Mouse (Mus musculus): ENCODE data around the gene B430306N03Rik. TPM values are rescaled to one million over a fixed set of nuclear protein-coding genes. Genes with fewer than 3 reads are reported as not detected.
"Not testable (repeated sequence)": the region's sequence is repeated elsewhere in the genome, so short reads cannot be mapped to it uniquely, and the experiment has no call there.

The B430306N03Rik gene
- 1 to 10 TPM in 1 of 2 experiments, under 1 TPM in 1; 0.50 to 1.0 TPM for total RNA-seq (2021)
- long read RNA-seq, experiment 1, partial matches to known transcripts, result 0 of 1 reads
- long read RNA-seq, experiment 1, other reads (novel, unspliced or antisense), result 1 of 1 reads
- long read RNA-seq, experiment 2, partial matches to known transcripts, result 1 of 1 reads
- long read RNA-seq, experiment 2, other reads (novel, unspliced or antisense), result 0 of 1 reads

- not testable (repeated sequence) for DNase-seq (ENCODE audit: low spot score in 2 of 2)
Measured at GRCm38 (mm10) chr17:48315905-48316579, at the start of gene B430306N03Rik. Gene B430306N03Rik, plus strand, starts transcription at chr17:48316141.

DNA sequence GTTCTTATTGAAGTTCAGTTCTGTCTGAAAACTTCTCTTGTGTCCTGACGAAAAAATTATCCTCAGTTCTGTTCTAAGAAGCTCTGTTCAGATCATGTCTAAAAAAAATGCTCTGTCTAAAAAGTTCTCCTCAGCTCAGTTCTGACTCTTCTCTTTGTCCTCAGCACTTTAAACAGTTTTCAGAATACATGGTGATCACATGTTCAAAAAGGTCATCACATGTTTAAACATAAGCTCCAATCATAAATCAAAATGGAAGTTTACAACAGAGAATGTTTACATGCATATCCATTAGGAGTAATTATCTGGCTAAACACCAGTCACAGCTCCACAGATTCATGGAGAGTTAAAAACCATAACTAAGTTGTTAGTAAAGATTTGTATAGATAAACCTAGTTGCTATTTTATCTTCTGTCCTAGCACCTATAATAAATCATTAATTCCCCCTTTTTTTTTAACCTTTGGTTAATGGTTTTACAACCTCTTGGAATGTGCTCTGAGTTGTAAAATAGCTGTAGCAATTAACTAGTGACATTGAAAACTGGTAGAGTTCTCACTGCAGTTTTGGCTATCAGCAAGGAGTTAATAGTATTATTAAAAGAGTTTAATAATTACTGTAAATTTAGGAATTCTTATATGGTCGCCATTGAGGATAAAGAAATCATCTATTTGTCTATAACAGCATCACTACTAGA is 49.2 kb upstream of the B430306N03Rik start:
- no peak for DNase-seq (ENCODE audit: low spot score in 2 of 2)

DNA sequence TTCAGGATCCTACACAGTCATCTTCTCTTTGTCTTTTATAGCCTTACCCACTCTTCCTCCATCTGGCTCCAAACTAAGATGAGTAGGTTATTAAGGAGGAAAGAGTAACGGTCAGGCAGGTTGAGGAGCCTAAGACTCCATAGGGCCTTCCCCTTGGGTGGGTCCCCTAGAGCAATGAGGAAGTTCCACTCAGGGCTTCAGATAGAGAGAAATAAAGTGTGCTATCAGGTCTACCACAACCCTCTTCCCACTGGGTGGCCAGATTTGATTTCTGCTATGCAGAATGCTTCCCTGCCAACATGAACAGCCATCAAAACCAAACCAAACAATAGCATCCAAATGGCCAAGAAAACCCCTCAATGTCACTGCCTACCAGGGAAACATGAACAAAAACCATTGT is 48.4 kb upstream of the B430306N03Rik start:
- DNase-seq (ENCODE audit: low spot score in 2 of 2), result no peak

DNA sequence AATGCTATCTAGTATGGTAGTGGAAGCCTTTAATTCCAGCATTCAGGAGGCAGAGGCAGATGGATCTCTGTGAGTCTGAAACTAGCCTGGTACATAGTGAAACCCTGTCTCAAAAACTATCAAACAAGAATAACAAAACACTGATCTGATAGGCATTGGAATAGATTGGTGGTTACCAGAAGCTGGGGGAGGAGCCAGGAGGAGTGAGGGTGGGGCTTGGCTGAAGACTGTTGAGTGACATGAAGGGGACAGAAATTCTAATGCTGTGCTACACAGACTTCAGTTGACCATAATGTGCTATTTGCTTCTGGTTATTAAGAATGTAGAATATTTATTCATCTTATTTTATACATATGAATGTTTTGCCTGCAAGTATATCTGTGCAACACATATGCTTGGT is 47.7 kb upstream of the B430306N03Rik start:
- DNase-seq (ENCODE audit: low spot score in 2 of 2), result no peak

- no peak for DNase-seq (ENCODE audit: low spot score in 2 of 2)
Measured at GRCm38 (mm10) chr17:48269833-48270232, 46.1 kb upstream of the B430306N03Rik start.

DNA sequence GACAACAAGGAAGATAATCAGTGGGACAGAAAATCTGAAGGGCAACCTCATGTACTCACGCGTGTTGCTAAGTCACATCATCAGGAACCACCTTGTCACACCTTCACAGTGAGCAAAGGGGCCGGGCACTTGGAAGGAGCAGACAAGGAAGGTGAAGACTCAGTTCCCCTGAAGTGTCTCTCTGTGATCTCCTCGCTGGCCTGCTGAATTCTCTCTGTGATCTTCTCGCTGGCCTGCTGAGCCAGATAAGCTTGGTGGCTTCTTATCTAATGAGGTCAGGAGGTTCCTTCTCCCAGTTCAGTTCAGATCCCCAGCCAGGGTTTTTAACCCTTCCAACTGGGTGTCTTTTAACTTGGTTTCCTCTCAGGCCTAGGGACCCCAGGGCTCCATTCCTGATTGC is 43.8 kb upstream of the B430306N03Rik start:
- DNase-seq (ENCODE audit: low spot score in 2 of 2), result no peak

GRCm38 (mm10) chr17:48272598-48272997 is 43.3 kb upstream of the B430306N03Rik start:
- no peak for DNase-seq (ENCODE audit: low spot score in 2 of 2)

DNA sequence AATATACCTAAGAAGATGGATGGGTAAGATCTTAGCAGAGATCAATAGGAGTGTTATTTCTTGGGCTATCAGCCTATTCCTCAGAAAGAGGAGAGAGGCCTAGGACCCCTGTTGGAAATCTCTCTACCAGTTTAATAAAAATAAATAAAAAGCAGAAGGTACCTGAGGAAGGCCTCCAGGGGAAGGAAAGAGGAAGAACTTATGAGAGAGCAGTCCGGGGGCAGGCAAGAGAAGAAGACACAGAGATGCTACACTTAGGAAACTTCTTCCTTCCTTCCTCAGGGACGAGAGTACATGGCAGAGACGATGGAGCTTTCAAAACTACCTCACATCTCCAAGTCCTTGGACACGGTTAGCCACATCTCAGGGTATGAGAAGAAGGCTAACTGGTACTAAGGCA is 41.8 kb upstream of the B430306N03Rik start:
- no peak for DNase-seq (ENCODE audit: low spot score in 2 of 2)

DNA sequence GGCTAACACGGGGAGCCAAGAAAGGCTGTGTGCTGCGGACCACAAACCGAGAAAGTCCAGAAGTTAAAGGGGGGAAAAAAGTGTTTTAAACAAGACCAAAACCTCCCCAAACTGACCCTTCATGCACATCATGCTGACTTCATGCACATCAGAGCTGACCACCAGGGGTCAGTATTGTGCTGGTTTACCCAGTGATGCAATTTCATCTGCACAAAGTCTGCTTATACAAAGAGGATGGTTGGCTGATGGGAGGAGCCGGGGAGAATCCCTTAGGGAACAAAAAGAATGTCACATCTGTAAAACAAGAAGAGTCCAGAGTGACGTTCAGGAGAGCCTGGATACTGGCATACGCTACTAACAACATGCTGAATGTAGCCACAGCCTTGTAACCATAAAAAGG is 41.1 kb upstream of the B430306N03Rik start:
- peak; percentile 15 to 49 for DNase-seq (ENCODE audit: low spot score in 2 of 2)

GRCm38 (mm10) chr17:48275736-48276135 is 40.2 kb upstream of the B430306N03Rik start:
- DNase-seq (ENCODE audit: low spot score in 2 of 2), result no peak

DNA sequence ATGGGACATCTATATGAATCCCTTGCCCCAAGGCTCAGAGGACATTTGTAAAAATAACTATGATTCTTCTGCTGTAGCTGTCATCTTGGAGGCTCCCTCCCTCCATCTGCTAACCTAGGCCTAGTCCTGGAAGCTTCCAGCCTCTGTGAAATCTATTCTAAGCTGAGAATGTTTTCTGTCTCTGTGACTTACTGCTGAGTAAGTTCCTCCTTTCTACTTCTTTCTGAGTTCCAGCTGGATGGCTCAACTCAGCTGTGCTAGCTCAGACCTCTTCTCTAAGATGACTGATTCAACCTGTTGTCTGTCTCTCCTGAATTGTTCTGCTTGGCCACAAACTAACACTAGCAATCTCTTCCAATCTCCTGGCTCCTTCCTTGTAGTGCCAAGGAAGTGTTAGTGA is 37.6 kb upstream of the B430306N03Rik start:
- no peak for DNase-seq (ENCODE audit: low spot score in 2 of 2)

GRCm38 (mm10) chr17:48279002-48279401 is 36.9 kb upstream of the B430306N03Rik start:
- no peak for DNase-seq (ENCODE audit: low spot score in 2 of 2)

GRCm38 (mm10) chr17:48280943-48281738 is 34.8 kb upstream of the B430306N03Rik start:
- no peak for DNase-seq (ENCODE audit: low spot score in 2 of 2)

GRCm38 (mm10) chr17:48281739-48282085 is 34.2 kb upstream of the B430306N03Rik start:
- DNase-seq (ENCODE audit: low spot score in 2 of 2), result no peak

DNA sequence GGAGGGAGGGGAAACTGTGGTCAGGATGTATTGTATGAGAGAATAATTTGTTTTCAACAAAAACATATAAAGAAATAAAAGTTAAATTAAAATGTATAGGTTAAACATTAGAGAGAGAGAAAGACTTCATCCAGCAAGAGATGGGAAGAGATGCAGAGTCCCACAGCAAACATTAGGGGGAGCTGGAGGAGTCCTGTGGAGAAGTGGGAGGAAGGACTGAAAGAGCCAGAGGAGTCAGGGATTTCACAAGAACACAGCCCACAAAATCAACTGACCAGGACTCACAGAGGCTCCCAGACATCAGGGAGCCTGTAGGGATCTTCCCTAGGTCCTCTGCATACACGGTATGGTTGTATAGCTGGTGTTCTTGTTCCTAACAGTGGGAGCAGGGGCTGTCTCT is 29.2 kb upstream of the B430306N03Rik start:
- DNase-seq (ENCODE audit: low spot score in 2 of 2), result no peak

DNA sequence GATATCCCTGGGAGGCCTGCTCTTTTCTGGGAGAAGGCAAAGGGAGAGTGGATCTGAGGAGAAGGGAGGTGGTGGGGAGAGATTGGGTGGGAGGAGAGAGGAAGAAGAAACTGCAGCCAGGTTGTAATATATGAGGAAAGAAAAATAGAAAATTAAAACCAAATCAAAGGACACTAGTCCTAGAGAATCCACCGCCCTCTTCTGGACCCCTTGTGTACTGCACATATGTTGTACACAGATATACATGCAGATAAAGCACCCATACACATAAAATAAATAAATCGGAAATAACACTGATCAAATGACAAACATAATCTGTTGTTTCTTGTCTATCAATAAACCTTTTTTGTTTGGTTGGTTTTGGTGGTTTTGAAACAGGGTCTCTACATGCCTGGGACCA is 28.7 kb upstream of the B430306N03Rik start:
- DNase-seq (ENCODE audit: low spot score in 2 of 2), result no peak

DNA sequence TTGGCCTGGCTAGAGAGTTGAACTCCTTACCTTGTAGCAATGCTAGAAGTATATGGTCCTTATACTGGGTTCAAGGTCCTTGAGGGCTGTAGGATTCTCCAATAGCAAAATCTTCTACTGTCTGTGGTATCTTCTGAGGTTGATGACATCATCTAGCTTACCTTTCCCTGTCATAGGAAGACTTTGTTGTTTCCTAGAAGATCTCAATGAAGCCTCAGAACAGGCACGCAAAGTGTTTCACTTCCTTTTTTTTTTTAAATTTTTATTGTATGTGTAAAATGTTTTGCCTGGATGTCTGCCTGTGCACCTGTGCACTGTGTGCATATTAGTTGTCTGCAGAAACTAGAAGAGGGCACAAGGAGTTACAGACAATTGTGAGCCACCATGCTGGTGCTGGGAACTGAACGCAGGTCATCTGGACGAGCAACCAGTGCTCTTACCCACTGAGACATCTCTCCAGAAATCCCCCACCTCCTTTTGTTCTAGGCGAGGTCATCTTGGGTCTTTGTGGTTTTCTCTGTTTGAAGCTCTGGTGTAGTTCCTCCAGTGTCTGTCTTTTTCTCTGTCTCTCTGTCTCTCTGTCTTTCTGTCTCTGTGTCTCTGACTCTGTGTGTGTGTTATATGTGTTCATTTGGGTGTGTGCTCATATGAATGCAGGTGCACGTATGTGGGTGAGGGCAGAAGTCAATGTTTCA is 22.3 kb upstream of the B430306N03Rik start:
- no peak for DNase-seq (ENCODE audit: low spot score in 2 of 2)

DNA sequence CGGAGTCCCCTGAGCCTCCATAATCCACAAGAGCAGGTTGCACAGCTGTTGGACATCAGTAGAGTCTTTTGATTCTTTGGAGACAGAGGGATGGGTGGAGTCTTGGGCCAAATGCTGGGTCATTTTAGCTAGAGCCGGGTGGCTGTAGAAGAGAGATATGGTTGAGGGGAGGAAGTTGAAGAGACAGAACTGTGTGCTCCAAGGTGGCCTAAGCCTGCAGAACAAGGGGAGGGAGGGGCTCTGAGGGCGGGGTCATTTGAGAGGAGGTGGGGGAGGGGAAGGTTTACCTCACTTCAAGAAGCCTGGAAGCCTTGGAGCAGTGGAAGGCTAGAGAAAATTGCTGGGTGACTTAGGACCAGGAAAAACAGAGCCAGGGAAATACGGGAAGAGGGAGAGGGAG is 16.7 kb upstream of the B430306N03Rik start, which contains the start of gene Treml2:
TSS of gene Treml2 (plus strand) at position 296 of the 400 bp plus-strand sequence.
- DNase-seq (ENCODE audit: low spot score in 2 of 2), result no peak

- DNase-seq (ENCODE audit: low spot score in 2 of 2), result no peak
Measured at GRCm38 (mm10) chr17:48299756-48300155, 16.2 kb upstream of the B430306N03Rik start.

DNA sequence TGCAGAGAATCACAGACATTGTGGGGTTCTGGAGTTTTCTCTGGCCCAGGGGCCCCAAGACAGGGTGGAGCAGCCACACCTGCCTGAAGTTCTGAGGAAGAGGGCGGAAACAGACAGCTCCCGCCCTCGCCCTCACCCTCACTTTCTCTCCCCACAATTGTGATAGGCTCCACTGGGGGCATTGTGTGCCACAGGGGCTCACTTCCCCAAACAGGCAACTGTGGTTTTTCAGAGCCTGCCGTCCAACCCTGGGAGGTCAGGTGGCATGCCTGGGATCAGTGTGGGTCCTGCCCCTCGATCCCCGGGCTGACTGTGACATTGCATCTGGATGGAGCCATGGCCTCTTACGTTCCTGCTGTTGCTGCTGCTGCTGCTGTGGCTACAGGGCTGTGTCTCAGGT is 15.7 kb upstream of the B430306N03Rik start:
- DNase-seq (ENCODE audit: low spot score in 2 of 2), result no peak

DNA sequence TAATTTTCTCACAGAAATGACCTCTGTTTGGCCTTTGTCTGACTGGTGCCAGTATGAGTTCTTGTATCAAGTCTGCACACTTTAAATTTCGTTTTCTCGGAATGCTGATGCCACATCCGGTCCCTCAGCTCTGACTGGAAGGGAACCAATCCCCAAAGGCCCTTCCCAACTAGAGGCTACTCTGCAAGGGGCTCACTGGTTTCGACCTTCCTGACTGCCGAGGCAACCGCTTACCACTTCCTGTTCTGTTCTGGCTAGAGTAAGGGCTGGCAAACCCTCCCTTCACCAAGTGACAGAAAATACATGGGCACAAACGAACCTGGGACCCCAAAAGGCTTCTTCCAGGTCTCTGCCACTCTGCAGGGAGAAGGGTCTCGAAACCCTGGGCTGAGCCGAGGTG is 15.1 kb upstream of the B430306N03Rik start:
- no peak for DNase-seq (ENCODE audit: low spot score in 2 of 2)
